Mouse (Mus musculus) retina, postnatal 7 days (tissue): ENCODE data around the gene Col18a1.
"Not testable (repeated sequence)": the region's sequence is repeated elsewhere in the genome, so short reads cannot be mapped to it uniquely, and the experiment has no call there.

Experiments
- DNase-seq: peaks from one replicate; pipeline ENCODE4 v3.0.0-alpha.2; 2012; ENCODE audit warnings: low read depth, low spot score

Col18a1 gene

GRCm38 (mm10) chr10:77136205-77136604 is 30.1 kb downstream of the Col18a1 start:
- no peak for DNase-seq

- no peak for DNase-seq
Measured at GRCm38 (mm10) chr10:77135274-77135829, 31.0 kb downstream of the Col18a1 start.

- not testable (repeated sequence) for DNase-seq
Measured at GRCm38 (mm10) chr10:77134807-77135152, 31.6 kb downstream of the Col18a1 start.

GRCm38 (mm10) chr10:77133951-77134806 is 32.2 kb downstream of the Col18a1 start:
- no peak for DNase-seq

- DNase-seq = no peak
Measured at GRCm38 (mm10) chr10:77132118-77132517, 34.2 kb downstream of the Col18a1 start.

- no peak for DNase-seq
Measured at GRCm38 (mm10) chr10:77131536-77131935, 34.8 kb downstream of the Col18a1 start.

GRCm38 (mm10) chr10:77130561-77131240 is 35.6 kb downstream of the Col18a1 start:
- peak; percentile 87 for DNase-seq

- DNase-seq = no peak
Measured at GRCm38 (mm10) chr10:77129637-77130410, 36.5 kb downstream of the Col18a1 start.

- no peak for DNase-seq
Measured at GRCm38 (mm10) chr10:77127926-77128325, 38.4 kb downstream of the Col18a1 start.

- no peak for DNase-seq
Measured at GRCm38 (mm10) chr10:77126590-77126989, 39.8 kb downstream of the Col18a1 start.

- DNase-seq = no peak
Measured at GRCm38 (mm10) chr10:77125078-77125731, 41.1 kb downstream of the Col18a1 start.

GRCm38 (mm10) chr10:77123953-77124352 is 42.4 kb downstream of the Col18a1 start:
- DNase-seq = no peak

- no peak for DNase-seq
Measured at GRCm38 (mm10) chr10:77121287-77122022, 44.9 kb downstream of the Col18a1 start.

- no peak for DNase-seq
Measured at GRCm38 (mm10) chr10:77120501-77120900, 45.8 kb downstream of the Col18a1 start.

GRCm38 (mm10) chr10:77119437-77119836 is 46.9 kb downstream of the Col18a1 start:
- no peak for DNase-seq

- no peak for DNase-seq
Measured at GRCm38 (mm10) chr10:77118361-77118760, 48.0 kb downstream of the Col18a1 start.

GRCm38 (mm10) chr10:77116537-77117455 is 49.6 kb downstream of the Col18a1 start:
- no peak for DNase-seq

GRCm38 (mm10) chr10:77113489-77114240 is 52.7 kb downstream of the Col18a1 start:
- no peak for DNase-seq
